In genomic region chr10:81534826-81535225, GRCm38 (mm10) we compare ENCODE assay signal across 22 mouse cellular contexts. TPM values are rescaled to one million over a fixed set of nuclear protein-coding genes. Genes with fewer than 3 reads are reported as not detected.
DNase-seq lines count a peak whose midpoint lies in the region; ATAC-seq lines count a peak whose summit lies in the region.
"Had no signal": no experiment of that assay in that cellular context is flagged by ENCODE, and none has a peak within 500 bp of the region (broad histone marks: within the 10 kb centered on the region; RNA-seq: fewer than 3 reads in every experiment).

No protein-coding gene starts in this region.

- H3K27me3 ChIP-seq in forebrain, embryonic 11.5 days (ENCODE audit: control insufficient read depth, insufficient read depth, low read length) = no peaks in the 10 kb centered on the region
- H3K27me3 ChIP-seq in forebrain, embryonic 13.5 days = no peaks in the 10 kb centered on the region
- no peaks in the 10 kb centered on the region for H3K27me3 ChIP-seq in lung, embryonic 16.5 days (ENCODE audit: control insufficient read depth, insufficient read depth, low read depth, low read length)
- H3K27me3 ChIP-seq in embryonic facial prominence, embryonic 14.5 days (replicated peaks; ENCODE audit: control insufficient read depth, insufficient read depth, low read length) = no peaks in the 10 kb centered on the region
- H3K27me3 ChIP-seq: heart, embryonic 13.5 days; hindbrain, embryonic 13.5 days; limb, embryonic 13.5 days; midbrain, embryonic 13.5 days had no signal

- H3K9me3 ChIP-seq in forebrain, embryonic 11.5 days (ENCODE audit: control insufficient read depth, low read length) = no peaks in the 10 kb centered on the region
- H3K9me3 ChIP-seq in forebrain, embryonic 13.5 days (replicated peaks) = no peaks in the 10 kb centered on the region
- H3K9me3 ChIP-seq in lung, embryonic 16.5 days (ENCODE audit: control insufficient read depth, low read length) = no peaks in the 10 kb centered on the region
- no peaks in the 10 kb centered on the region for H3K9me3 ChIP-seq in embryonic facial prominence, embryonic 14.5 days (ENCODE audit: control insufficient read depth, low read length)
- H3K9me3 ChIP-seq: heart, embryonic 13.5 days; hindbrain, embryonic 13.5 days; limb, embryonic 13.5 days; midbrain, embryonic 13.5 days had no signal

- 0 out of 2 replicates have a peak, but pooled peaks cover 2% of the 10 kb centered on the region for H3K4me1 ChIP-seq in forebrain, embryonic 11.5 days (replicated peaks; ENCODE audit: control insufficient read depth, insufficient read depth, low read length)
- H3K4me1 ChIP-seq in forebrain, embryonic 13.5 days = 0 out of 2 replicates have a peak, but pooled peaks cover 4% of the 10 kb centered on the region
- no peaks in the 10 kb centered on the region for H3K4me1 ChIP-seq in lung, embryonic 16.5 days (replicated peaks; ENCODE audit: control insufficient read depth, insufficient read depth, low read length)
- H3K4me1 ChIP-seq in embryonic facial prominence, embryonic 14.5 days (ENCODE audit: control insufficient read depth, insufficient read depth, low read length) = no peaks in the 10 kb centered on the region

- H3K4me3 ChIP-seq in forebrain, embryonic 11.5 days (ENCODE audit: low read depth, low read length) = no peak overlapping the region
- H3K4me3 ChIP-seq in forebrain, embryonic 13.5 days = no peak overlapping the region
- H3K4me3 ChIP-seq in lung, embryonic 16.5 days (ENCODE audit: low read length) = no peak overlapping the region
- no peak overlapping the region for H3K4me3 ChIP-seq in embryonic facial prominence, embryonic 14.5 days (ENCODE audit: low read depth, low read length)
- H3K4me3 ChIP-seq: heart, embryonic 13.5 days; hindbrain, embryonic 13.5 days; layer of hippocampus, adult 2 months; limb, embryonic 13.5 days; midbrain, embryonic 13.5 days had no signal

- H3K9ac ChIP-seq in forebrain, embryonic 11.5 days (ENCODE audit: low read length) = no peak overlapping the region
- H3K9ac ChIP-seq in forebrain, embryonic 13.5 days = no peak overlapping the region
- H3K9ac ChIP-seq in lung, embryonic 16.5 days (ENCODE audit: low read length) = no peak overlapping the region
- no peak overlapping the region for H3K9ac ChIP-seq in embryonic facial prominence, embryonic 14.5 days (ENCODE audit: low read depth, low read length)
- H3K9ac ChIP-seq: heart, embryonic 13.5 days; limb, embryonic 13.5 days; liver, embryonic 14.5 days had no signal

- H3K36me3 ChIP-seq in forebrain, embryonic 11.5 days (ENCODE audit: control insufficient read depth, insufficient read depth, low read length) = no peaks in the 10 kb centered on the region; the same call in 1 of the 2 replicates
- H3K36me3 ChIP-seq in forebrain, embryonic 13.5 days (ENCODE audit: poor library complexity, severe bottlenecking) = peaks cover 46% of the 10 kb centered on the region
- peaks cover 29% of the 10 kb centered on the region for H3K36me3 ChIP-seq in lung, embryonic 16.5 days (ENCODE audit: control insufficient read depth, insufficient read depth, low read length)
- H3K36me3 ChIP-seq in embryonic facial prominence, embryonic 14.5 days (ENCODE audit: control insufficient read depth, insufficient read depth, low read length) = peaks cover 52% of the 10 kb centered on the region

- ATAC-seq in forebrain, embryonic 11.5 days (replicated peaks; ENCODE audit: low FRiP score) = no peak
- ATAC-seq in forebrain, embryonic 13.5 days = no peak
- peak; percentile 29 for ATAC-seq in lung, embryonic 16.5 days (ENCODE audit: low read depth)
- ATAC-seq in embryonic facial prominence, embryonic 14.5 days (ENCODE audit: low read depth) = 0 out of 2 replicates have a peak, but pooled peaks have one; percentile 12
- ATAC-seq: CD4-positive, CD25-positive, alpha-beta regulatory T cell, adult 4 months; forebrain, embryonic 14.5 days; inflammation-experienced regulatory T-cells, adult 6 months; midbrain, embryonic 13.5 days had no signal

- H3K4me2 ChIP-seq in forebrain, embryonic 11.5 days (ENCODE audit: low read depth, low read length, severe bottlenecking) = no peak overlapping the region
- no peak overlapping the region for H3K4me2 ChIP-seq in forebrain, embryonic 13.5 days
- no peak overlapping the region for H3K4me2 ChIP-seq in lung, embryonic 16.5 days (ENCODE audit: low read depth, low read length)
- no peak overlapping the region for H3K4me2 ChIP-seq in embryonic facial prominence, embryonic 14.5 days (ENCODE audit: low read depth, low read length)
- H3K4me2 ChIP-seq: heart, embryonic 13.5 days; hindbrain, embryonic 13.5 days; limb, embryonic 13.5 days; midbrain, embryonic 13.5 days had no signal

- no peak overlapping the region for H3K27ac ChIP-seq in forebrain, embryonic 11.5 days (ENCODE audit: low read depth, low read length)
- no peak overlapping the region for H3K27ac ChIP-seq in forebrain, embryonic 13.5 days
- no peak overlapping the region for H3K27ac ChIP-seq in lung, embryonic 16.5 days (ENCODE audit: low read length)
- no peak overlapping the region for H3K27ac ChIP-seq in embryonic facial prominence, embryonic 14.5 days (replicated peaks; ENCODE audit: low read depth, low read length)
- H3K27ac ChIP-seq: heart, embryonic 13.5 days; hindbrain, embryonic 13.5 days; kidney, postnatal 0 days; limb, embryonic 13.5 days; liver, embryonic 14.5 days; midbrain, embryonic 13.5 days had no signal

- DNase-seq in forebrain, embryonic 11.5 days (ENCODE audit: low spot score) = peak; percentile 53
- no peak for DNase-seq in lung, adult 18-20 months
- no peak for DNase-seq in embryonic facial prominence, embryonic 14.5 days (ENCODE audit: low spot score)
- DNase-seq in embryo, embryonic 10.5 days (ENCODE audit: low spot score) = no peak
- DNase-seq in gastrocnemius, postnatal 4 days (ENCODE audit: low spot score in 2 of 2) = no peak
- DNase-seq: adrenal gland, postnatal 14 days; cerebellum, adult 9-11 months; gastrocnemius, postnatal 10 days; heart, adult 18-20 months; layer of hippocampus, postnatal 36 days had no signal

- 58% methylated on average over 16 of the region's 16 CpGs for WGBS in forebrain, embryonic 11.5 days
- WGBS in forebrain, embryonic 13.5 days = 61% methylated on average over 16 of the region's 16 CpGs
- 57% methylated on average over 16 of the region's 16 CpGs for WGBS in lung, embryonic 16.5 days
- WGBS in embryonic facial prominence, embryonic 14.5 days = 61% methylated on average over 12 of the region's 16 CpGs

RNA-seq across cellular contexts. Expression of gene Gna11, which starts 10.2 kb away (rescaled TPM):
- 77.1 and 84.5 TPM in 2 replicates for polyA plus RNA-seq in forebrain, embryonic 11.5 days (2014; fragmentation: Nextera tagmentation; extraction: Ambion mirVana)
- polyA plus RNA-seq in forebrain, embryonic 13.5 days (2015; fragmentation: Nextera tagmentation; extraction: Ambion mirVana) = 79.0 and 84.3 TPM in 2 replicates
- 68.7 and 70.9 TPM in 2 replicates for polyA plus RNA-seq in lung, embryonic 16.5 days (2015; fragmentation: Nextera tagmentation; extraction: Ambion mirVana)
- polyA plus RNA-seq in embryonic facial prominence, embryonic 14.5 days (2014; fragmentation: Nextera tagmentation; extraction: Ambion mirVana) = 87.7 and 88.4 TPM in 2 replicates
- total RNA-seq in gastrocnemius, postnatal 4 days (2021) = 10 to 100 TPM; 56.8 to 59.5 TPM

RNA-seq across cellular contexts. Expression of gene Gna15, which starts 10.8 kb away (rescaled TPM):
- polyA plus RNA-seq in forebrain, embryonic 11.5 days (2014; fragmentation: Nextera tagmentation; extraction: Ambion mirVana) = 0.45 and 0.68 TPM in 2 replicates
- polyA plus RNA-seq in forebrain, embryonic 13.5 days (2015; fragmentation: Nextera tagmentation; extraction: Ambion mirVana) = 0.48 and 0.57 TPM in 2 replicates
- polyA plus RNA-seq in lung, embryonic 16.5 days (2015; fragmentation: Nextera tagmentation; extraction: Ambion mirVana) = 1.8 and 2.2 TPM in 2 replicates
- 3.1 and 4.5 TPM in 2 replicates for polyA plus RNA-seq in embryonic facial prominence, embryonic 14.5 days (2014; fragmentation: Nextera tagmentation; extraction: Ambion mirVana)
- total RNA-seq in gastrocnemius, postnatal 4 days (2021) = 1 to 10 TPM; 1.1 to 1.8 TPM

RNA-seq across cellular contexts. Expression of gene Aes, which starts 24.5 kb away (rescaled TPM):
- 324 and 355 TPM in 2 replicates for polyA plus RNA-seq in forebrain, embryonic 11.5 days (2014; fragmentation: Nextera tagmentation; extraction: Ambion mirVana)
- 430 and 502 TPM in 2 replicates for polyA plus RNA-seq in forebrain, embryonic 13.5 days (2015; fragmentation: Nextera tagmentation; extraction: Ambion mirVana)
- polyA plus RNA-seq in lung, embryonic 16.5 days (2015; fragmentation: Nextera tagmentation; extraction: Ambion mirVana) = 377 and 416 TPM in 2 replicates
- polyA plus RNA-seq in embryonic facial prominence, embryonic 14.5 days (2014; fragmentation: Nextera tagmentation; extraction: Ambion mirVana) = 387 and 412 TPM in 2 replicates
- total RNA-seq in gastrocnemius, postnatal 4 days (2021) = 100 to 1,000 TPM; 537 to 620 TPM

RNA-seq across cellular contexts. Expression of gene S1pr4, which starts 34.9 kb away (rescaled TPM):
- polyA plus RNA-seq in forebrain, embryonic 11.5 days (2014; fragmentation: Nextera tagmentation; extraction: Ambion mirVana) = 0.36 and 0.68 TPM in 2 replicates
- 0.52 and 0.53 TPM in 2 replicates for polyA plus RNA-seq in forebrain, embryonic 13.5 days (2015; fragmentation: Nextera tagmentation; extraction: Ambion mirVana)
- 2.8 and 4.1 TPM in 2 replicates for polyA plus RNA-seq in lung, embryonic 16.5 days (2015; fragmentation: Nextera tagmentation; extraction: Ambion mirVana)
- polyA plus RNA-seq in embryonic facial prominence, embryonic 14.5 days (2014; fragmentation: Nextera tagmentation; extraction: Ambion mirVana) = 0.65 and 0.73 TPM in 2 replicates
- under 1 TPM; 0.37 to 0.54 TPM for total RNA-seq in gastrocnemius, postnatal 4 days (2021)

RNA-seq across cellular contexts. Expression of gene Ncln, which starts 38.6 kb away (rescaled TPM):
- polyA plus RNA-seq in forebrain, embryonic 11.5 days (2014; fragmentation: Nextera tagmentation; extraction: Ambion mirVana) = 71.8 and 72.3 TPM in 2 replicates
- 56.8 and 60.9 TPM in 2 replicates for polyA plus RNA-seq in forebrain, embryonic 13.5 days (2015; fragmentation: Nextera tagmentation; extraction: Ambion mirVana)
- 82.9 and 83.6 TPM in 2 replicates for polyA plus RNA-seq in lung, embryonic 16.5 days (2015; fragmentation: Nextera tagmentation; extraction: Ambion mirVana)
- 64.7 and 82.4 TPM in 2 replicates for polyA plus RNA-seq in embryonic facial prominence, embryonic 14.5 days (2014; fragmentation: Nextera tagmentation; extraction: Ambion mirVana)
- 10 to 100 TPM; 59.3 to 61.3 TPM for total RNA-seq in gastrocnemius, postnatal 4 days (2021)

Comparison
In these comparisons a context has a peak if more than half of its experiments do, and no peak if none do; other contexts are left out.
1. ATAC-seq: peak in lung, embryonic 16.5 days (single experiment) and embryonic facial prominence, embryonic 14.5 days (single experiment); none in forebrain, embryonic 11.5 days (single experiment) and forebrain, embryonic 13.5 days (single experiment).